10 mouse cellular contexts compared by ENCODE assay signal in the genomic region with DNA sequence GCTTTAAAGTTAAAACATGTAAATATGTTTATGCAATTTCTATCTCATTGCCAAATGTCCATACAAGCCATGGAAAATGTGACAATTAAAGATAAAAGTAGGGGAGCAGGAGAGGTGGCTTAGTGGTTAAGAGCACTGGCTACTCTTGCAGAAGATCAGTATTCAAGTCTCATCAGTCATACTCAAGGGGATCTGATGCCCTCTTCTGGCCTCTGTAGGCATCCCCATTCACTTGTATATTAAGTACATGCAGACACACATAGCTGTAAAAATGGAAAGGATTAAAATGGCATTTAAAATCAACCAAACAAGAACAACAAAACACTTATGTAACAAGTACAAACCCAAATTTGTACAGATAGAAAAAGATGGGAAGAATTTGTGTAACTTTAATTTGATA. TPM values are rescaled to one million over a fixed set of nuclear protein-coding genes. Genes with fewer than 3 reads are reported as not detected.
DNase-seq lines count a peak whose midpoint lies in the region; TF ChIP-seq lines count a peak whose summit lies in the region.
"Had no signal": no experiment of that assay in that cellular context is flagged by ENCODE, and none has a peak within 500 bp of the region (broad histone marks: within the 10 kb centered on the region; RNA-seq: fewer than 3 reads in every experiment).

No protein-coding gene starts in this region.

- H3K4me3 ChIP-seq in kidney, adult 2 months (ENCODE audit: insufficient read depth, low read depth, low read length), result no peak overlapping the region
- H3K4me3 ChIP-seq: limb, embryonic 10.5 days had no signal

- peak; percentile 46 for DNase-seq in kidney, adult 2 months
- no peak for DNase-seq in kidney, adult 18-20 months
- peak; percentile 11 for DNase-seq in thymus, postnatal 0 days (ENCODE audit: low spot score)
- no peak for DNase-seq in thymus, adult 18-20 months
- peak; percentile 48 for DNase-seq in brain, adult 2 months (ENCODE audit: low read depth, low spot score)
- DNase-seq in frontal cortex, postnatal 10 days (ENCODE audit: low spot score in 2 of 2), result no peak
- DNase-seq in urinary bladder, postnatal 4 days (ENCODE audit: low spot score in 2 of 2), result no peak
- DNase-seq: gastrocnemius, postnatal 14 days; right cerebral cortex, postnatal 14 days had no signal

- no peak for TF ChIP-seq POLR2A in kidney, adult 2 months (IDR thresholded peaks at IDR 0.05; ENCODE audit: low read depth, low read length)

- TF ChIP-seq CTCF in kidney, adult 2 months (conservative IDR thresholded peaks at IDR 0.05; ENCODE audit: insufficient read depth, insufficient read length, low read depth, low read length), result peak; percentile 21; the same call in 1 of the 2 replicates

- no peak overlapping the region for H3K27ac ChIP-seq in kidney, adult 2 months (ENCODE audit: insufficient read depth, low read depth, low read length)
- H3K27ac ChIP-seq: limb, embryonic 10.5 days had no signal

- no peaks in the 10 kb centered on the region for H3K36me3 ChIP-seq in kidney, adult 2 months (ENCODE audit: control insufficient read depth, insufficient read depth, low read length)
- H3K36me3 ChIP-seq: limb, embryonic 10.5 days had no signal

- H3K27me3 ChIP-seq in kidney, adult 2 months (replicated peaks; ENCODE audit: control insufficient read depth, insufficient read depth, low read length), result no peaks in the 10 kb centered on the region

- peaks cover 6% of the 10 kb centered on the region; the same call in 1 of the 2 replicates for H3K4me1 ChIP-seq in kidney, adult 2 months (ENCODE audit: control insufficient read depth, insufficient read depth, low read length)
- H3K4me1 ChIP-seq: limb, embryonic 10.5 days had no signal

RNA-seq across cellular contexts. Expression of gene Tanc2, which starts 54.2 kb away (rescaled TPM):
- 19.0 and 20.5 TPM in 2 replicates for polyA plus RNA-seq in kidney, adult 2 months (2012; rRNA removed)
- polyA plus RNA-seq in thymus, postnatal 0 days (2015; fragmentation: Nextera tagmentation; extraction: Ambion mirVana), result 0.96 and 1.1 TPM in 2 replicates

Comparison
In these comparisons a context has a peak if more than half of its experiments do, and no peak if none do; other contexts are left out.
1. DNase-seq: peak in kidney, adult 2 months (single experiment), thymus, postnatal 0 days (single experiment) and brain, adult 2 months (single experiment); none in kidney, adult 18-20 months (single experiment), thymus, adult 18-20 months (0 of 2), frontal cortex, postnatal 10 days (0 of 2) and urinary bladder, postnatal 4 days (0 of 2).